Mouse (Mus musculus): ENCODE results near the gene Gm10721. TPM values are rescaled to one million over a fixed set of nuclear protein-coding genes. Genes with fewer than 3 reads are reported as not detected.
"Not testable (repeated sequence)": the region's sequence is repeated elsewhere in the genome, so short reads cannot be mapped to it uniquely, and the experiment has no call there.

Gene Gm10721
- polyA plus RNA-seq, 1 experiment from 2014 or later, result not detected

DNA sequence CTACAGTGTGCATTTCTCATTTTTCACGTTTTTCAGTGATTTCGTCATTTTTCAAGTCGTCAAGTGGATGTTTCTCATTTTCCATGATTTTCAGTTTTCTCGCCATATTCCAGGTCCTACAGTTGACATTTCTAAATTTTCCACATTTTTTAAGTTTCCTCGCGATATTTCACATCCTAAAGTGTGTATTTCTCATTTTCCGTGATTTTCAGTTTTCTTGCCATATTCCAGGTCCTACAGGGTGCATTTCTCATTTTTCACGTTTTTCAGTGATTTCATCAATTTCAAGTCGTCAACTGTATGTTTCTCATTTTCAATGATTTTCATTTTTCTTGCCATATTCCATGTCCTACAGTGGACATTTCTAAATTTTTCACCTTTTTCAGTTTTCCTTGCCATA, 2.4 kb downstream of the Gm10721 start, which contains the start of gene Gm10720:
Gm10720 (plus strand) TSS at position 301 of the 400 bp plus-strand sequence.
- H3K27me3 ChIP-seq (ENCODE audit: insufficient read depth, low read length); H3K9me3 ChIP-seq (ENCODE audit: low read depth, low read length); H3K9ac ChIP-seq; H3K4me1 ChIP-seq (ENCODE audit: insufficient read depth); DNase-seq; H3K27ac ChIP-seq (ENCODE audit: low read depth); H3K4me2 ChIP-seq; H3K4me3 ChIP-seq (ENCODE audit: low read depth, low read length); ATAC-seq (ENCODE audit: insufficient read depth); H3K36me3 ChIP-seq (ENCODE audit: insufficient read depth): not testable (repeated sequence)
- 61% methylated on average over 4 of the region's 9 CpGs for WGBS

- not testable (repeated sequence) for H3K27me3 ChIP-seq (ENCODE audit: insufficient read depth, low read length); DNase-seq; H3K9ac ChIP-seq; H3K4me2 ChIP-seq; H3K4me3 ChIP-seq (ENCODE audit: low read depth, low read length); H3K4me1 ChIP-seq (ENCODE audit: insufficient read depth); H3K36me3 ChIP-seq (ENCODE audit: insufficient read depth); H3K27ac ChIP-seq (ENCODE audit: low read depth); H3K9me3 ChIP-seq (ENCODE audit: low read depth, low read length); ATAC-seq (ENCODE audit: insufficient read depth)
- 62% methylated on average over 4 of the region's 6 CpGs for WGBS
Observed at GRCm38 (mm10) chr9:3015896-3016295, 3.0 kb downstream of the Gm10721 start.

GRCm38 (mm10) chr9:3017108-3017507, 4.2 kb downstream of the Gm10721 start, which contains the start of gene Gm10719:
TSS of gene Gm10719 (plus strand) at chr9:3017408.
- no CpG with 5 or more reads among the region's 9 CpGs for WGBS
- not testable (repeated sequence) for ATAC-seq (ENCODE audit: insufficient read depth)

GRCm38 (mm10) chr9:3018944-3019343, 6.0 kb downstream of the Gm10721 start:
- WGBS, result 69% methylated on average over 9 of the region's 9 CpGs
- not testable (repeated sequence) for DNase-seq; H3K9ac ChIP-seq; ATAC-seq (ENCODE audit: insufficient read depth); H3K4me2 ChIP-seq; H3K36me3 ChIP-seq (ENCODE audit: insufficient read depth); H3K4me3 ChIP-seq (ENCODE audit: low read depth, low read length); H3K4me1 ChIP-seq (ENCODE audit: insufficient read depth); H3K27me3 ChIP-seq (ENCODE audit: insufficient read depth, low read length); H3K27ac ChIP-seq (ENCODE audit: low read depth); H3K9me3 ChIP-seq (ENCODE audit: low read depth, low read length)

More at GRCm38 (mm10) chr9:3017108-3017507, 4.2 kb downstream of the Gm10721 start, which contains the start of gene Gm10719:
- not testable (repeated sequence) for H3K4me2 ChIP-seq; H3K4me3 ChIP-seq (ENCODE audit: low read depth, low read length); DNase-seq; H3K27ac ChIP-seq (ENCODE audit: low read depth); H3K9me3 ChIP-seq (ENCODE audit: low read depth, low read length); H3K36me3 ChIP-seq (ENCODE audit: insufficient read depth); H3K27me3 ChIP-seq (ENCODE audit: insufficient read depth, low read length); H3K9ac ChIP-seq; H3K4me1 ChIP-seq (ENCODE audit: insufficient read depth)

DNA sequence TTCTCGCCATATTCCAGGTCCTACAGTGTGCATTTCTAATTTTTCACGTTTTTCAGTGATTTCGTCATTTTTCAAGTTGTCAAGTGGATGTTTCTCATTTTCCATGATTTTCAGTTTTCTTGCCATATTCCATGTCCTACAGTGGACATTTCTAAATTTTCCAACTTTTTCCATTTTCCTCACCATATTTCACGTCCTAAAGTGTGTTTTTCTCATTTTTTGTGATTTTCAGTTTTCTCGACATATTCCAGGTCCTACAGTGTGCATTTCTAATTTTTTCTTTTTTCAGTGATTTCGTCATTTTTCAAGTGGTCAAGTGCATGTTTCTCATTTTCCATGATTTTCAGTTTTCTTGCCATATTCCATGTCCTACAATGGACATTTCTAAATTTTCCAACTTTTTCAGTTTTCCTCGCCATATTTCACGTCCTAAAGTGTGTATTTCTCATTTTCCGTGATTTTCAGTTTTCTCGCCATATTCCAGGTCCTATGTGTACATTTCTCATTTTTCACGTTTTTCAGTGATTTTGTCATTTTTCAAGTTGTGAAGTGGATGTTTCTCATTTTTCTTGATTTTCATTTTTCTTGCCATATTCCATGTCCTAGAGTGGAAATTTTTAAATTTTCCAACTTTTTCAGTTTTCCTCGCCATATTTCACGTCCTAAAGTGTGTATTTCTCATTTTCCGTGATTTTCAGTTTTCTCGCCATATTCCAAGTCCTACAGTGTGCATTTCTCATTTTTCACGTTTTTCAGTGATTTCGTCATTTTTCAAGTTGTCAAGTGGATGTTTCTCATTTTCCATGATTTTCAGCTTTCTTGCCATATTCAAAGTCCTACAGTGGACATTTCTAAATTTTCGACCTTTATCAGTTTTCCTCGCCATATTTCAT, 7.1 kb downstream of the Gm10721 start:
- DNase-seq; H3K9ac ChIP-seq; H3K36me3 ChIP-seq (ENCODE audit: insufficient read depth); H3K4me2 ChIP-seq; H3K9me3 ChIP-seq (ENCODE audit: low read depth, low read length); H3K27ac ChIP-seq (ENCODE audit: low read depth); H3K4me3 ChIP-seq (ENCODE audit: low read depth, low read length); H3K4me1 ChIP-seq (ENCODE audit: insufficient read depth); H3K27me3 ChIP-seq (ENCODE audit: insufficient read depth, low read length): not testable (repeated sequence)
- 71% methylated on average over 11 of the region's 19 CpGs for WGBS
- ATAC-seq (ENCODE audit: insufficient read depth), result peak; percentile 68; the same call in 1 of the 2 replicates

GRCm38 (mm10) chr9:3022316-3023008, 9.5 kb downstream of the Gm10721 start:
- not testable (repeated sequence) for ATAC-seq (ENCODE audit: insufficient read depth); H3K9me3 ChIP-seq (ENCODE audit: low read depth, low read length); H3K4me3 ChIP-seq (ENCODE audit: low read depth, low read length); H3K27ac ChIP-seq (ENCODE audit: low read depth); H3K27me3 ChIP-seq (ENCODE audit: insufficient read depth, low read length); H3K36me3 ChIP-seq (ENCODE audit: insufficient read depth); H3K9ac ChIP-seq; H3K4me2 ChIP-seq; H3K4me1 ChIP-seq (ENCODE audit: insufficient read depth)
- WGBS, result 71% methylated on average over 9 of the region's 13 CpGs
- DNase-seq, result peak; percentile 17

DNA sequence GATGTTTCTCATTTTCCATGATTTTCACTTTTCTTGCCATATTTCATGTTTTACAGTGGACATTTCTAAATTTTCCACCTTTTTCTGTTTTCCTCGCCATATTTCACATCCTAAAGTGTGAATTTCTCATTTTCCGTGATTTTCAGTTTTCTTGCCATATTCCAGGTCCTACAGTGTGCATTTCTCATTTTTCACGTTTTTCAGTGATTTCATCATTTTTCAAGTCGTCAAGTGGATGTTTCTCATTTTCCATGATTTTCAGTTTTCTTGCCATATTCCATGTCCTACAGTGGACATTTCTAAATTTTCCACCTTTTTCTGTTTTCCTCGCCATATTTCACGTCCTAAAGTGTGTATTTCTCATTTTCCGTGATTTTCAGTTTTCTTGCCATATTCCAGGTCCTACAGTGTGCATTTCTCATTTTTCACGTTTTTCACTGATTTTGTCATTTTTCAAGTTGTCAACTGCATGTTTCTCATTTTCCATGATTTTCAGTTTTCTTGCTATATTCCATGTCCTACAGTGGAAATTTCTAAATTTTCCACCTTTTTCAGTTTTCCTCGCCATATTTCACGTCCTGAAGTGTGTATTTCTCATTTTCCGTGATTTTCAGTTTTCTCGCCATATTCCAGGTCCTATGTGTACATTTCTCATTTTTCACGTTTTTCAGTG, 10.5 kb downstream of the Gm10721 start, which contains the start of gene Gm10718:
Gm10718 (plus strand) TSS at position 236 of the 673 bp plus-strand sequence.
- H3K36me3 ChIP-seq (ENCODE audit: insufficient read depth); H3K4me1 ChIP-seq (ENCODE audit: insufficient read depth); H3K27me3 ChIP-seq (ENCODE audit: insufficient read depth, low read length); H3K9ac ChIP-seq; H3K27ac ChIP-seq (ENCODE audit: low read depth); H3K9me3 ChIP-seq (ENCODE audit: low read depth, low read length); H3K4me2 ChIP-seq; ATAC-seq (ENCODE audit: insufficient read depth); H3K4me3 ChIP-seq (ENCODE audit: low read depth, low read length); DNase-seq: not testable (repeated sequence)
- WGBS, result 73% methylated on average over 9 of the region's 13 CpGs

- WGBS, result 64% methylated on average over 15 of the region's 16 CpGs
- H3K9ac ChIP-seq; DNase-seq; H3K9me3 ChIP-seq (ENCODE audit: low read depth, low read length); H3K4me2 ChIP-seq; ATAC-seq (ENCODE audit: insufficient read depth); H3K36me3 ChIP-seq (ENCODE audit: insufficient read depth); H3K27me3 ChIP-seq (ENCODE audit: insufficient read depth, low read length); H3K4me1 ChIP-seq (ENCODE audit: insufficient read depth); H3K27ac ChIP-seq (ENCODE audit: low read depth); H3K4me3 ChIP-seq (ENCODE audit: low read depth, low read length): not testable (repeated sequence)
Observed at GRCm38 (mm10) chr9:3023985-3024648, 11.2 kb downstream of the Gm10721 start.

DNA sequence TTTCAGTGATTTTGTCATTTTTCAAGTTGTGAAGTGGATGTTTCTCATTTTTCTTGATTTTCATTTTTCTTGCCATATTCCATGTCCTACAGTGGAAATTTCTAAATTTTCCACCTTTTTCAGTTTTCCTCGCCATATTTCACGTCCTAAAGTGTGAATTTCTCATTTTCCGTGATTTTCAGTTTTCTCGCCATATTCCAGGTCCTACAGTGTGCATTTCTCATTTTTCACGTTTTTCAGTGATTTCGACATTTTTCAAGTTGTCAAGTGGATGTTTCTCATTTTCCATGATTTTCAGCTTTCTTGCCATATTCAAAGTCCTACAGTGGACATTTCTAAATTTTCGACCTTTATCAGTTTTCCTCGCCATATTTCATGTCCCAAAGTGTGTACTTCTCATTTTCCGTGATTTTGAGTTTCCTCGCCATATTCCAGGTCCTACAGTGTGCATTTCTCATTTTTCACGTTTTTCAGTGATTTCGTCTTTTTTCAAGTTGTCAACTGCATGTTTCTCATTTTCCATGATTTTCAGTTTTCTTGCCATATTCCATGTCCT, 12.1 kb downstream of the Gm10721 start, which contains the start of gene Gm10717:
Gm10717 (plus strand) TSS at position 506 of the 556 bp plus-strand sequence.
- H3K9ac ChIP-seq; H3K27me3 ChIP-seq (ENCODE audit: insufficient read depth, low read length); H3K9me3 ChIP-seq (ENCODE audit: low read depth, low read length); H3K4me3 ChIP-seq (ENCODE audit: low read depth, low read length); ATAC-seq (ENCODE audit: insufficient read depth); H3K36me3 ChIP-seq (ENCODE audit: insufficient read depth); DNase-seq; H3K27ac ChIP-seq (ENCODE audit: low read depth); H3K4me1 ChIP-seq (ENCODE audit: insufficient read depth); H3K4me2 ChIP-seq: not testable (repeated sequence)
- WGBS, result 68% methylated on average over 12 of the region's 12 CpGs
